Mouse (Mus musculus) adrenal gland, postnatal 4 days (tissue): ENCODE data around the gene Gm20388. TPM values are rescaled to one million over a fixed set of nuclear protein-coding genes. Genes with fewer than 3 reads are reported as not detected.

ENCODE experiments used
- DNase-seq, 2 experiments: peaks; one replicate each; pipeline ENCODE4 v3.0.0; 2021 to 2022; ENCODE audit warnings: low spot score in 2 of 2, mixed read lengths in 2 of 2
- total RNA-seq, 2 experiments: library from RNA; stranded (reverse); gene quantifications; 2 replicates each; pipeline ENCODE4 v1.2.3; 2021

Gm20388 gene
- total RNA-seq, 2 experiments from 2014 or later: 8.8 TPM; not detected in 1

DNA sequence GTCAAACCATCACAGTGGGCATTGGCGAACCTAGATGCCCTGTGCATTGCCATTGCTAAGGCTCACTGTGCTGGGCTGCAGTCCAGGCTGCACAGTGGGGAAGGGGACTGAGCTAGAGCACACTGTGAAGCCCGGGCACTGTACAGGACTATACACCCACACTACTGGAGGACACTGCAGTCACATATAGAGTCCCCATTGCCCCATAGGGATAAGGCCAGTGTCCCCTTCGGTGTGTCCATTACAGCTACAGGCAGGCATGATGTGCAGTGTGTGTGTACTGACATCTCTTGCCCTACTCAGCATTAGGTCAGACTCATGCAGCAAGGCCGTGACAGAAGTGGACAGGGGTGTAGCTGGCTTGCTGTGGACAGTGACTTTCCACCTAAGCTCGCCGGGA is 2431.1 kb downstream of the Gm20388 start:
- DNase-seq: no peak

- no peak for DNase-seq
These were observed 2431.7 kb downstream of the Gm20388 start for GRCm38 (mm10) chr8:122342362-122342761.

DNA sequence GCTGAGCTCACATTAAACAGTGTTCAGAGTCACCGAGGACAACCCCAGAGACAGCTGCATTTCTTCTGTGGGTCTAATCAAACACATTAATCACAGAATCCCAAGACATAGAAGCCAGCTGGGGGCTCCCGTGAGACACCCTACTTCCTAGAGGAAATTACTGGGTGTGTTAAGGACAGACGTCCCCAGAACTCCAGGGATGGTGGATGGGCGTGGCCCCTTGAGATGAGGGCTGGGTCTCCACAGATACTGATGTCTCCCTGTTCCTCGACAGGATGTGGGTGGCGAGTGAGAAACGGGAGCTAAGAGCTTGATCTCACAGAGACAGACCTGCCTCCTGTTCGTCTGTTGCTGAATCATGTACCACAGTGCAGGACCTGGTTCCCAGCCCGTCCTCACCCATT is 2432.2 kb downstream of the Gm20388 start:
- DNase-seq: no peak

DNA sequence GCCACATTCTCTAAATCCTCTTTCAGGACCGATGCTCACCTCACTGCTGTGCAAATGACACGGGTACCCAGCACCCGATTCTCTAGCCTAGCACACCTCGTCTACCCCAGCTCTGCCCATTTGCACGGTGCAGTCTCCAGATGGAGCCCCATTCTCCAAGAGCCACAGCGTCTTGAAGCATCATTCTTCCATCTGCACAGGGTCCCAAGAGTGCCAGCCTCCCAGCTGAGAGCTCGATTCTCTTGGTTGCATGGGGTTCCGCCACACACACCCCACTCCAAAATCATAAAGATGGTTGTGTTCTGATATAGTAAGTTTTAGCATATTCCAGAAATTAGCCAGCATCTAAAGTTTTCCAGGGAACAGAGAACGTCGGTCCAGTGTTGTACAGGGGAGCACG is 2432.7 kb downstream of the Gm20388 start:
- DNase-seq: no peak

- DNase-seq: no peak
These were observed 2433.1 kb downstream of the Gm20388 start for GRCm38 (mm10) chr8:122343758-122344157.

DNA sequence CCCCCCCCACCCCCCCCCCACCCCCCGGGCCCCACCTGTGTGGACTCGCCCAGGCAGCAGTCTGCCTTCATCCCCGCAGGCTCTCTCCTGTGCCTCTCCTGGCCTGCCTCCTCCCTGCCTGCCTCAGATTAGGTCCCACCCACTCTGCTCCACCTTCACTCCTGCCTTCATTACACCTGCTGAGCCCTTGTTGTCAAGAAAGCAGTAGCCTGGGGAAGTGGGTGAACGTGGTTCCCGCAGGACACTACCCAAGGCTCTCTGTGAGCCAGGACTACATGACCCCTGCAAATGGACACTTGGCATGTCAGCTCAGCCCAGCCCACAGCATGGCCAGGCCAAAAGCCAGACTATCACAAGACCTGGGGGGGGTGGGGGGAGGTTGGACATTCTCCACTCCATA is 2433.6 kb downstream of the Gm20388 start:
- DNase-seq: no peak

DNA sequence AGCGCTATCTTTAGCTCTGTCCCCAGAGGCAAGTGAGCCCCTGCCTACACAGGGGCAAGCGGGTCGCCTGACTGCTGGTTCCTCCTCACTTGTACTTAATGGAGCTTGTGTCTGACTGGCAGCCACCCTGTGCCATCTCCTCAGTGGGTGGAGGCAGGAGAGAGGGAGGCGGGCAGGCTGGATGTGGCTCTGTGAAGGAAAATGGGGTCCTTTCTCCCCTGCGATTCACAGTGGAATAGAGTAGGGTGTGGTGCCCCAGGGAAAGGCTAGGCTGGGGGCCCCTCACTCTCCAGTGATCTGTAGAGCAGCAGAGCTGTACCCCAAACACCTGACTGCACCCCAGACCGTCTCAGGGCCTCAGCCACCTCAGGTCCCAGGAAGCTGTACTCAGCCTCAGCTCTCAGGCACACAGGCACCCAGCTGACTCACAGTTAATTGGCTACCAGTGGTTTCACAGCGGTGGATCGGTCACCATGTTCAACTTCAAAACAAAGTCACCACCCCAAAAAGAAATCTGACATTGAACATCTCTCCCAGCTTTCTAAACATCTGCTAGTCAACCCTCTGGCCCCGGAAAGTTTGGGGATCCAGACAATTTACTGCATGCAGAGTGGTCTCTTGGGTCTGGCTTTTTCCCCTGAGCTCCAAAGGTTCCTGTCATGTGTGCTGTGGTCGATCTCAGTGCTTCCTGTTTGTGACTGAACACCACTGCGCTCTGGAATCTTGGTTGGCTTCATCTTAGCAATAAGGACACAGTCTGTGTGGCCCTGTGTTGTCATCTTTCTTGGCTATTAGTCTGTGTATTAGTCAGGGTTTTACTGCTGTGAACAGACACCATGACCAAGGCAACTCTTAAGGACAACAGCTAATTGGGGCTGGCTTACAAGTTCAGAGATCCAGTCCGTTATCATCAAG is 2434.8 kb downstream of the Gm20388 start:
- no peak for DNase-seq

- no peak for DNase-seq
These were observed 2437.3 kb downstream of the Gm20388 start for GRCm38 (mm10) chr8:122347811-122348552.

DNA sequence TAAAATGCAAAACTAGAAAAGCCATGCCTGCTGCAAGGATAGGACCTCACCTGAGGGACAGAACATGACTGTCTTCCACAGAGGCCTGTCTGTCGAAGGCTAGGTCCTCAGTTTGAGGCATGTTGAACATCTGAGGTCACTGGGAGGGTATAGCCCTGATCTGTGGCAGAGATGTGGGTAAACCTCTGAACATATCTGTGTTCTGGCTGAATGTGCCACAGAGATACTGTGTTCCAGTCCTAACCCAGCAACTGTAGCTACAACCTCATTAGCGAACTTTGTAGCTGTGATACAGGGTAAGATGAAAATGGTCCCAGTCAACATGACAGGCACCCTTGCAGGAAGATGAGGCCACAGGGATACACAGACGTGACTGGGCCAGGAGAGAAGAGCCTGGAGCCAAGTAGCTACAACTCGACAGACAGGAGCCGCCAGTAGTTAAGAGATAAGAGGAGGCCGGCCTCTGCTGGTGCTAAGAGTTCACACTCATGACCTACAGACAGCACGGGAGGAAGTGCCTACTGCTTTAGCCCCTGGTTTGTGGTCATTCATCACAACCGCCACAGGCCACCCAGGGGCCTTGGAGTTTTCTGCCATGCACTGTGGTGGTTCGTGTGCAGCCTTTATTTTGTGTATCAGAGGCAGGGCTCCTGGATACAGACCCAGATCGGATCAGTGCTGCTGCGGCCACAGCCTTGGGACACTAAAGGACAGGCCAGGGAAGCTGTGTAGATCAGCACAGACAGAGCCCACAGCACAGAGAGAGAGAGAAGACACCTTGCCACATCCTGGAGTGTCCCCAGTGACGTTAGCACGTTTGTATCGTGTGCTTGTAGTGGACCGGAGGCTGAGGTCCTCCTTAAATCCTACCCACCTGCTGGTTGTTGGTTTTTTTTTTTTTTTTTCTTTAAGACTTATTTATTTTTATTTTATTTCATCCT is 2439.0 kb downstream of the Gm20388 start:
- no peak for DNase-seq

- DNase-seq: no peak
These were observed 2439.9 kb downstream of the Gm20388 start for GRCm38 (mm10) chr8:122350309-122351089.

GRCm38 (mm10) chr8:122354157-122354556 is 2443.5 kb downstream of the Gm20388 start:
- no peak for DNase-seq

GRCm38 (mm10) chr8:122355642-122356606 is 2445.3 kb downstream of the Gm20388 start:
- no peak for DNase-seq

GRCm38 (mm10) chr8:122357202-122357601 is 2446.6 kb downstream of the Gm20388 start:
- no peak for DNase-seq

GRCm38 (mm10) chr8:122357641-122358040 is 2447.0 kb downstream of the Gm20388 start:
- no peak for DNase-seq

- DNase-seq: no peak
These were observed 2448.6 kb downstream of the Gm20388 start for GRCm38 (mm10) chr8:122359111-122359775.

GRCm38 (mm10) chr8:122360696-122361416 is 2450.2 kb downstream of the Gm20388 start, which contains the start of gene Trhr2:
TSS of gene Trhr2 (minus strand) at chr8:122360746.
- no peak for DNase-seq

- no peak for DNase-seq
These were observed 2451.6 kb downstream of the Gm20388 start for GRCm38 (mm10) chr8:122362271-122362670.

GRCm38 (mm10) chr8:122362967-122363366 is 2452.3 kb downstream of the Gm20388 start:
- DNase-seq: no peak
